Mouse (Mus musculus) small intestine, adult 2 months (tissue): Measurements from ENCODE around the gene Cog4.

Source experiments
- CTCF ChIP-seq: fragments of 200-500 bp; IDR thresholded peaks from 2 replicates; pipeline ENCODE4 v1.5.1; 2012; ENCODE audit warnings: low read depth, mild to moderate bottlenecking, control low read depth, inconsistent platforms, low read length, moderate library complexity, mixed read lengths; ENCODE audit not compliant: insufficient replicate concordance, insufficient read length; ENCODE audit errors: extremely low read depth
- POLR2A ChIP-seq: fragments of 200-500 bp; IDR thresholded peaks from 2 replicates; pipeline ENCODE4 v1.6.1; 2012; ENCODE audit warnings: low read depth, mild to moderate bottlenecking, control low read depth, inconsistent platforms, low read length, moderate library complexity

DNA sequence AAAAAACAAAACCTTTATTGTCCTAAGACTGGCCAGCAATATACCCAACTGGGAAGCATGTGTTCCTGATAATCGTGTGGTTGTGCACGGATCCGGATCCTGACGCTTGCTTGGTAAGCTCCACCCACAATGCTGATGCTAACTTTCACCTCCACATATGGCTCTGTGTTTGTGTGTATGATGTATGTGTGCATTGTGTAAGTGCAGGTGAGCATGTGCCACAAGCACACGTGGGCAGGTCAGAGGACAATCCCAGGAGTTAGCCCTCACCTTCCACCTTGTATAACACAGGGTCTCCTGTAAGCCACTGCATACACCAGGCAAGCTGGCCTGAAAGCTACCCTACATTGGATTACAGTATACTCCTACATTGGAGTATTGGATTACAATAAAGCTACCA lies 3.2 kb upstream of the Cog4 start:
- TF ChIP-seq CTCF (no peak), POLR2A (no peak)
